Mouse (Mus musculus) testis, postnatal 14 days (tissue): ENCODE measurements at regions not wholly inside any gene's neighbourhood (a gene's known extent, or its start where the extent isn't known, plus 50 kb on each side); places are given as distances from the start of the nearest gene placed in this dataset.
A peak's percentile ranks its signal among the peaks of the same experiment; 100 is the strongest.

Experiments used
- DNase-seq: peaks from one replicate; pipeline ENCODE4 v3.0.0; 2021; ENCODE audit warnings: low spot score

DNA sequence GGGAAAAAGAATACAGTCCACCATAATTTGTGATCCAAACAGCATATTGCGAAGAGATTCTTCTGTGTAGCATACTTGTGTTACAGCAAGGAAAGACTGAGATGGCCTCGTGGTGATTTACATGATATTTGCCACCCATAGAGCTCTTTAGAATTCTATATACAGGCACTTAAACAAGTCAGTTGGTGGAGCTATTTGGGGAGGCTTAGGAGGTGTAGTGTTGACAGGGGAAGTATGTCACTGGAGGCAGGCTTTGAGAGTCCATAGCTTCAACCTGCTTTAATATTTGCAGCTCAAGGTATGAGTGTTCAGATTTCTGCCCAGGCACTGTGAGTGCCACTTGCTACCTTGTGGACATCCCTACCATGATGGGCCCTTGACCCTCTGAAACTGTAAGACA, 187.3 kb downstream of the Ostf1 start:
- DNase-seq = no peak

GRCm38 (mm10) chr19:18436351-18436750, 195.3 kb downstream of the Ostf1 start:
- DNase-seq = no peak

- DNase-seq = peak; percentile 4
These were observed 211.2 kb downstream of the Ostf1 start for GRCm38 (mm10) chr19:18420381-18420785.

GRCm38 (mm10) chr19:18418548-18418947, 213.1 kb downstream of the Ostf1 start:
- DNase-seq = no peak

DNA sequence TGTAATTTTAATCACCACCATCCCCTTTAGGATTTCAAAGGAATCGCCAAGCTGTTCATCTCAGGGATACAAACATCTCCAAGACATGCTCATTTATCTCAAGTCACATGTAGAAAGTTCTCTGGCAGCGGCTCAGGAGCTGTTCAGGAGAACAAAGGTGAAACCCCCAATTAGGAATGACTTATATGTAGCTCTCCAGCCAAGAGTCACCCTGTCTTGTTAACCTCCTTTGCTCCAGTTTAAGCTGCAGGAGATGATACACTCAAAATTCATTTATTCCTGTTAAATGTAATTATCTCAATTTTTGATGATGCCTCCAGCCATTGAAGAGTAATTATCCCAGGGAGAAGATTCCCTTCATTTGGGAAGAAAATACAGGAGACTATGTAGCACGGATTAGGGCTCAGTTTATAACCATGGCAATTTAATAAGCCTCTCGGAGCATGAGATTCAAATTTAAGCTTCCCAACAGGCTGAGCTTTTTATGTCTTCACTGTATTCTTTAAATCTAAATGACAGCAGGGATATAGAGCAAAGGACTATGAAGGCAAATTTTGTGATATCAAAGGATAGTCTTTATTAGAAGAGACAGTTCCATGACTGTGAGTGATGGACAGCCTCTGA, 254.0 kb downstream of the Ostf1 start:
- no peak for DNase-seq

DNA sequence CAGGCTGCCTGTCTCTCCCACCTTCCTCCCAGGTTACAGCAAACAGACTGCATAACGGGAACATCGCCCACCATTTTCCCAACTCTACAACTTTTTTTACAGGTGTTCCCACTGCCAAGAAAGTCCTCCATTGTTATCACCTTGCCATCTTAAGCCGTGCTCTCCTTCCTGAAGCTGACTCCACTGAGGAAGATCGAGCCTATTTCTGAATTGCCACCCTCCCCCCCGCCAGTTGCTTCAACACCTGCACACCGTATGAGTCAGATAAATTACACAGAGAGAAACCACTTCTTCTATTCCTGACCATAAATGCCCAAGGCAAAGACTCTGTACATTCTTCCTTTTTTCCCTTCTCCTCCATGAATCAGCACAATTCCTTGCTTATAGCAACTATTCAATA, 263.0 kb downstream of the Ostf1 start:
- DNase-seq = no peak

GRCm38 (mm10) chr19:18353960-18354359, 277.7 kb downstream of the Ostf1 start:
- no peak for DNase-seq

DNA sequence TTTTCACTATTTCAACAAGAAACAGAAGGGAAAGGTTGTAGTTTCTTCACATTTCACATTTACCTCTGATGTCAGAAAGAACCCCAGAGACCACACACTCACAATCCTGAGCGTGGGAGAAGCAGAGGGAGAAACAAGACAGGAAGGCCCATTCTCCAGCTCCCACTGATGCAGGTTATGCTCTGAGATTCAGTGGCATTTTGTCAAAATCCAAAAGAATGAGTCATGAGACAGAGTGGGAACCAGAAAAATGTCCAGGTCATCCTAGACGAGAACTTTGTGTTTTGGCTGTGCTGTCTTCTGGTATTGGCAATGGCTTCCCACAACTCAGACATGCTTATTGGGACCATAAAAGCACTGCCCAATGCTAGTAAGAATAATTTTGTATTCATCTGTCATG, 285.9 kb downstream of the Ostf1 start:
- no peak for DNase-seq

GRCm38 (mm10) chr19:18343647-18344046, 288.0 kb downstream of the Ostf1 start:
- peak; percentile 25 for DNase-seq

DNA sequence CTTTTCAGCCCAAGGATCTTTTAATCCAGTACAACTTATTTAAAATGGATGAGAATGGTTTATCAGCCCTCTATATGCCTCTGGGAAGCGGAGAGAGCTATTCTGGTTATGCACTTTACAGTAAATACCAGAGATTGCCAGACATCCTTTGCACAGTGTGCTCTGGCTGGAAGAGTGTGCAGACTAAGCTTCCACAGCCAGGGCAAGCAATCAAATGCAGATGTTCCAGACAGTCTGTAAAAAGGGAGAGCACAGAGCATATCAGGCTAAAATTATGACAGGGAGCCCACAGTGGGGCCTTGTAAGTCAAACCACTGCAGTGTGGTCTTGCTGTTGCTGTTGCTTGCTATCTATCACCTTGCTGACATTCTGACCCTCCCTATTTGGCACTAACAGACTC, 288.6 kb downstream of the Ostf1 start:
- peak; percentile 8 for DNase-seq

DNA sequence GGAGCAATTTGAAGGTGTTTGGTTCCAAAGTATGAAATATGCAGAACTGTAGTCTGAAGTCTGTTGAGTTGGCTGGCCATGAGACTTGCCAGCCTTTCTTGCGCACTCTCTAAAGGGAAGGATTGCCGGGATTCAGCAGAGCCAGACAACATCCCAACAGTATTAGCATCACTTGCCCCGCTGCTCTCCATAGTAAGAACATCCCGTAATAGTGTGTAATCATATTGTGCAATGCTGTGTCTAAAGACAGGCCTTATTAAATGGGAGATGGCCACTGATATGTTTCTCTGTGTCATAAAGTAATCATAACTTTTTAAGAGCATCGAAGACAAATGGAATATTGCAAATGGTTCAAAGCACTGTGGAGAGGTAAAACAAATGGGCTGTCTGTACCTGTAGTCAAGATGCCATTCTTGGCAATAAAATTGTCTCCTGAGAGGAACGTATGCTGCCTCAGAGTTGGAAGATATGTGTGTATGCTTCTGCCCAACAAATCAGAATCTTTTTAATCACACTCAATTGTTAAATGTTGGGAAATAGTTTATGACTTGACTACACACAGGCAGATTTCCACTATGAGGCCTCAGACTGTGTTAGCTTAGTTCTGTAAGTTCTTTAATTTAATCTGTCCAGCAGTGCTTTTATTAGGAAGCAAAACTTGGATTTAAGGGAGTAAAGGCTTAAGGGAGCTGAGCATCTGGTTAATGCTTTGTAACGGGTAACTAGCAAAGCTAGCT, 293.6 kb downstream of the Ostf1 start:
- no peak for DNase-seq

DNA sequence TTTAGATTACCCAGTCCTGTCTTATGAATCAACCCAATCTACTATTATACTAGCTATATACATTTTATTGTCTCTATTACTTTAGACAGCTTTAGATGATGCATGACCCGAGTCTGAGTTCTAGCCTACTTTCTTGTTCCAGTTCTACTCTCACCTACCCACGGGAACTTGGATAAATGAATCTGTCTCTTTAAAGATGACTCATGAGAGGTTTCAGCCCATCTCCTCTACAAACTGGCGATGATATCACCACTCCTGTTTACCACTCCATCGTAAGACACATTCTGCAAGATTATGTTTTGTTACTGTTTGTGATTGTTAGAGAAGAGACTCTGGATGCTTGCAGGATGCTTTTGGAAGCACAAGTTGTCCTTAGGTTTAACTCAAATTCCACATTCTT, 295.0 kb downstream of the Ostf1 start:
- no peak for DNase-seq

- DNase-seq = no peak
These were observed 297.0 kb downstream of the Ostf1 start for GRCm38 (mm10) chr19:18334639-18335038.

DNA sequence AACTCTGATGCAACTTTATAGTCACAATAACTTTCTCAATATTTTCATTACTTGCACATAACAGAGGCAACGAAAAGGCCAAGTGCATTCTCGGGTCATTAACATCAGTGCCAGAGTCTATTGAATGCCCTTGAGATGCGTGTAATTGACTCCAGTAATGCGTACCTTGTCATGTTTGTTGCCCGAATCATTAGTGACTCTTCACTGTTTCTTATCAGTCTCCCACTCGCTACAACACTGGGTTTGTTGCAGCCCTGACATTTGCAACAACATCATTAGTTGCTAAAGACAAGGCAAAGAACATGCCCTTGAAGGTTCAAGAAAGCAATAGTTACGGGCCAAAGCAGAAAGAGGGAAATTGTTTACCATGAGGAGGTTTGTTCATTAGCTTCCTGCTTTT, 299.8 kb downstream of the Ostf1 start:
- no peak for DNase-seq

- DNase-seq = peak; percentile 27
These were observed 302.2 kb downstream of the Ostf1 start for GRCm38 (mm10) chr19:18329421-18329820.

DNA sequence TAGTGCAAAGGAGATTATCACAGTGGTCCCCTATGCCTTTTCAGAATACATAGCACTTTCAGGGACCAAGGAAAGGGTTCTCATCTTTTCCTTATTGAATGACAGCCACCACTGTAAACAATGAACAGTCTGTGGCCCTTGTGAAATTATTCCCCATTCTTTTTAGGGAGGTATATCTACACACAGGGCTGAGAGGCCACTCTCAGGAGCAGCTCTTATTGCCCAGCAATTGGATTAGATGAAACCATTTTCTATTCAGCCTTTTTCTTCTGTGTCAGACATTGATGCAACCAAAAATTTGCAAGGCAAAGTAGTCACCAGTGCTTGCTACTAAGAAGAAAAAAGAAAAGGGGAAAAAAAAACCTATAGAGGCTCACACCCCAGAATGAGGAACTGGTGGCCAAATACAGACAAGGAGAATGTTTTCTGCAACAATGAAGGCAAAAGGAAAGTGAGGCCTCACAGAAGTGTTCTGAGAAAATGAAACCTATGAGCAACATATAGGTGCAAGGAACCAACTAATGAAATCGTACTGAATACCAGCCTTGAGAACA, 313.2 kb downstream of the Ostf1 start:
- no peak for DNase-seq

- no peak for DNase-seq
These were observed 358.2 kb downstream of the Ostf1 start for GRCm38 (mm10) chr19:18273415-18273814.

GRCm38 (mm10) chr19:18255074-18255684, 376.4 kb downstream of the Ostf1 start:
- DNase-seq = no peak

GRCm38 (mm10) chr19:18253333-18253732, 378.3 kb downstream of the Ostf1 start:
- no peak for DNase-seq
